Mouse (Mus musculus) neural tube, embryonic 11.5 days (tissue): ENCODE measurements around the gene Cct2. TPM values are rescaled to one million over a fixed set of nuclear protein-coding genes. Genes with fewer than 3 reads are reported as not detected.

Source experiments
- ATAC-seq: fragments of 200-750 bp; cut with Nextera tagmentation; 2 replicates; pipeline ENCODE4 v1.8.0; 2017; ENCODE audit warnings: moderate number of reproducible peaks, mild to moderate bottlenecking, moderate TSS enrichment, moderate library complexity; ENCODE audit not compliant: insufficient read depth, low FRiP score, low TSS enrichment
- DNase-seq: peaks from one replicate; pipeline ENCODE4 v3.0.0-alpha.2; 2015; ENCODE audit warnings: low spot score
- H3K27ac ChIP-seq: fragments of 300-500 bp; sonication (generic); 2 replicates; pipeline ENCODE4 v1.5.1; 2014; ENCODE audit warnings: low read depth, mild to moderate bottlenecking, low read length
- H3K27me3 ChIP-seq: fragments of 300-500 bp; sonication (generic); 2 replicates; pipeline ENCODE4 v1.6.1; 2014; ENCODE audit warnings: mild to moderate bottlenecking, low read length, mixed read lengths; ENCODE audit not compliant: control insufficient read depth, insufficient read depth
- H3K36me3 ChIP-seq: fragments of 300-500 bp; sonication (generic); 2 replicates; pipeline ENCODE4 v1.6.1; 2014; ENCODE audit warnings: mild to moderate bottlenecking, low read length, moderate library complexity, mixed read lengths; ENCODE audit not compliant: control insufficient read depth, insufficient read depth
- H3K4me1 ChIP-seq: fragments of 300-500 bp; sonication (generic); 2 replicates; pipeline ENCODE4 v1.6.1; 2014; ENCODE audit warnings: low read length, mixed read lengths; ENCODE audit not compliant: control insufficient read depth, insufficient read depth
- H3K4me2 ChIP-seq: fragments of 300-500 bp; sonication (generic); 2 replicates; pipeline ENCODE4 v1.6.1; 2014; ENCODE audit warnings: low read depth, mild to moderate bottlenecking, moderate library complexity
- H3K4me3 ChIP-seq: fragments of 300-500 bp; sonication (generic); 2 replicates; pipeline ENCODE4 v1.5.1; 2014; ENCODE audit warnings: low read depth, low read length
- H3K9ac ChIP-seq: fragments of 300-500 bp; sonication (generic); 2 replicates; pipeline ENCODE4 v1.6.1; 2014; ENCODE audit warnings: mild to moderate bottlenecking, low read length
- H3K9me3 ChIP-seq: fragments of 300-500 bp; sonication (generic); 2 replicates; pipeline ENCODE4 v1.6.1; 2016; ENCODE audit warnings: low read length; ENCODE audit not compliant: control insufficient read depth
- WGBS: fragments of 180-500 bp; shearing (Covaris S2); extraction: QIAGEN DNeasy Blood & Tissue Kit; methylation state at CpG from one replicate; pipeline ENCODE4 v1.1.7; 2014; 5-methylcytosine and 5-hydroxymethylcytosine counted together
- polyA plus RNA-seq: library from polyadenylated mRNA; unstranded; fragments of >200 nt; fragmentation: Nextera tagmentation; extraction: Ambion mirVana; gene quantifications from 2 replicates; pipeline ENCODE4 v1.2.1, GENCODE M21; 2014

Gene Cct2
- polyA plus RNA-seq, 1 experiment from 2014 or later, result 353 TPM

DNA sequence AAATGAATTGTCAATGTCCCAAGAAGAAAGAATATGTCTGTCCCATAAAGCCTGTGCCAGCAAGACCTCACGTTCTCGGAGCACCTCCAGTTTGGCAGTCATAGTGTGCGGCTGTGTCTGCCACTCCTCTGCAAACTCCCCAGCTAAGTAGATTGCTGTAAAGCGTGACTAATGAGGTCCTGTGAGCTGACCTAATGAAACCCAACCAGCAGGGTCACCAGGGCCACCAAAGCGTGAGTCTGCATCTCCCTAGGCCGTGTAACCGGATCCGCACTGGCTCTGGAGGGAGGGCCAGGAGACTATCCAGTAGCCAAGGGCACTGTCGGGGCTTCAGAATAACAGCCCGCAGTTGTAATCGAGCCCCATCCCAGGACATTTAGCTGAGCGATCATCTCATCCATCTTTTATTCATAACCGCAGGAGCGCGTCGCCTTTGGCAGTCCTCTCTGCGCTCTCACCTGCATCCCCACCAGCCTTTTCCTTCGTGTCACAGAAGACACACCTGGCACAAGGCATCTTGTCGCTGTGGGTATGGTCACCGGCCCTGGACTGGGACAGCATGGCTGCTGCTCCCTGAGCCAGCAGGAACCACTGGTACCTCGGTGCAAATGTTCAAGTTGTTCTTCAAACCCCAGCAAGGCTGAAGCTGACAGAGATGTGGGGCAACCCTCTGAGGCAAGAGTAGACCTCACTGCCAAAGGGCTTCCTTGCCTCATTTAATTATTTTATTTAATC, 42.4 kb downstream of the Cct2 start:
- 0 out of 2 replicates have a peak, but pooled peaks cover 9% of the 10 kb centered on the region for H3K4me1 ChIP-seq
- H3K9me3 ChIP-seq, result no peaks in the 10 kb centered on the region
- H3K4me3 ChIP-seq, result no peak overlapping the region
- no peak overlapping the region for H3K9ac ChIP-seq
- H3K36me3 ChIP-seq, result no peaks in the 10 kb centered on the region
- DNase-seq, result peak; percentile 58
- H3K4me2 ChIP-seq, result peak overlapping the region; percentile 19; the same call in 1 of the 2 replicates
- no peaks in the 10 kb centered on the region for H3K27me3 ChIP-seq
- H3K27ac ChIP-seq, result no peak overlapping the region
- WGBS, result 22% methylated on average over 21 of the region's 21 CpGs
- ATAC-seq, result peak; percentile 35; the same call in 1 of the 2 replicates

DNA sequence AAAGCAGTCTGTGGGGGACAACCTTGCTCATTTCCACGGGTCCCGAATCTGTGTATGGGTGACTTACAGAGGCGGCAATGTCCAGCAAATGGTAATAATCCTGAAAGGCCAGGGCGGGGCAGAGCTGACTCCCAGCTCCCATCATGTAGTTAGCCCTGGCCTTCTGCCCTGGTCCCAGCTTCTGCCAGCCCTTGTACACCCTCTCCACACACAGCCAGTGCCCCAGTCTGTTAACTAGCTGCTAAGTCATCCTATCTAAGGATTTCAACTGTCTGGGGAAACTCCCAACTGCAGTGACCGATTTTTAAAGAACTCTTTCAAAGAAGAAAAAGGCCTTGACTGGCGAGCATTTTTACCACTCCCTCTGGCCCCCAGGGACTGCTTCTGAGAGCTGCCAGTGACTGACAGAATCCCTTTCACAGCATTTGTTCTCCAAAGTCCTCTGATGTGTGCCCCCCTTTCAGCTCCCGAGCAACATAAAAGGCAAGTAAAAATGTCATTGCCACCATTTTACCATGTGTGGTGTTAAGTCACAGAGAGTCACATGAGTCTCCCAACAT, 45.3 kb downstream of the Cct2 start:
- no peak overlapping the region for H3K4me2 ChIP-seq
- DNase-seq (peak; percentile 9), ATAC-seq (no peak)
- H3K4me1 ChIP-seq, result 0 out of 2 replicates have a peak, but pooled peaks cover 9% of the 10 kb centered on the region
- no peaks in the 10 kb centered on the region for H3K27me3 ChIP-seq
- 52% methylated on average over 7 of the region's 7 CpGs for WGBS
- no peaks in the 10 kb centered on the region for H3K9me3 ChIP-seq
- no peak overlapping the region for H3K27ac ChIP-seq
- H3K4me3 ChIP-seq, result no peak overlapping the region
- H3K36me3 ChIP-seq, result no peaks in the 10 kb centered on the region
- no peak overlapping the region for H3K9ac ChIP-seq

- Histone ChIP-seq H3K36me3 (no peaks in the 10 kb centered on the region), H3K9ac (no peak overlapping the region), H3K4me1 (no peaks in the 10 kb centered on the region), H3K27me3 (no peaks in the 10 kb centered on the region), H3K9me3 (no peaks in the 10 kb centered on the region), H3K27ac (no peak overlapping the region), H3K4me2 (no peak overlapping the region), H3K4me3 (no peak overlapping the region)
- ATAC-seq (no peak), DNase-seq (no peak)
- WGBS, result 89% methylated on average over 5 of the region's 5 CpGs
These were observed 49.0 kb downstream of the Cct2 start for GRCm38 (mm10) chr10:117014565-117014964.

DNA sequence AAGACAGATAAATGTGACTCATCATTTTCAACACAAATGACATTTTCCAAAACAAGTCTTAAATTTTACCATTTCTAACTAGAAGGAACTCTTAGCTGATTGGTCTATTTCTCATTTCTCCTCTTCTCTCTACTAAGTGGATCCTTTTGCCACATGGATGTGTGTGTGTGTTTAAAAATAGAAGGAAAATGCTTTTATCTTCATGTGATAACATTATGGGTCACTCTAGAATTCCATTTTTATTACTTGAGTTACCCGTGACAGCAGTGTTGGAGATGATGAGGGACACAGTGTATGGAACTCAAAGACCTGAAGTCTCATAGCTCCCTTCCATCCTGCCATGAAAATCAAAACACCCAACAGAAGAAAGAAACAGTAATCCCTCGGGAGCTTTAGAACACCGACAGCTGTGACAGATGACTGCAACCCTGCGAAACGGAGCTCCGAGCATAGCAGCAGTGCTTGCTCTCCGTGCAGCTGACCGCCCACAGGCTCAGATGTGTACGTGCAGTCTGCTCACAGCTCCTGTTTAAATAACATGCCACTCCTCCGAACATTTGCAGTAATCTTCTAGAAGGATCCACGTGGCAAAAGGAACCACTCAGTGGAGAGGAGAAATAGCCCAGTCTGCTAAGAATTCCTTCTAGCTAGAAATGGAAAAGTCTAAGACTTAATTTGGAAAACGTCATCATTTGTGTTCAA, 49.8 kb downstream of the Cct2 start:
- Histone ChIP-seq H3K9ac (no peak overlapping the region), H3K36me3 (no peaks in the 10 kb centered on the region), H3K4me2 (no peak overlapping the region), H3K27me3 (no peaks in the 10 kb centered on the region), H3K4me1 (no peaks in the 10 kb centered on the region), H3K27ac (no peak overlapping the region), H3K4me3 (no peak overlapping the region), H3K9me3 (no peaks in the 10 kb centered on the region)
- peak; percentile 83 for ATAC-seq
- peak; percentile 72 for DNase-seq
- WGBS, result 28% methylated on average over 12 of the region's 12 CpGs

- 59% methylated on average over 8 of the region's 8 CpGs for WGBS
- H3K4me3 ChIP-seq, result no peak overlapping the region
- no peaks in the 10 kb centered on the region for H3K4me1 ChIP-seq
- peak; percentile 9 for DNase-seq
- no peak overlapping the region for H3K9ac ChIP-seq
- no peaks in the 10 kb centered on the region for H3K36me3 ChIP-seq
- no peak overlapping the region for H3K27ac ChIP-seq
- H3K4me2 ChIP-seq, result no peak overlapping the region
- H3K9me3 ChIP-seq, result no peaks in the 10 kb centered on the region
- no peak for ATAC-seq
- no peaks in the 10 kb centered on the region for H3K27me3 ChIP-seq
These were observed 52.6 kb downstream of the Cct2 start for GRCm38 (mm10) chr10:117011047-117011446.

- no peak overlapping the region for H3K9ac ChIP-seq
- no peak overlapping the region for H3K4me3 ChIP-seq
- ATAC-seq, result no peak
- DNase-seq, result no peak
- no peaks in the 10 kb centered on the region for H3K27me3 ChIP-seq
- no peaks in the 10 kb centered on the region for H3K36me3 ChIP-seq
- no peak overlapping the region for H3K27ac ChIP-seq
- no peak overlapping the region for H3K4me2 ChIP-seq
- H3K9me3 ChIP-seq, result no peaks in the 10 kb centered on the region
- H3K4me1 ChIP-seq, result no peaks in the 10 kb centered on the region
- WGBS, result 86% methylated on average over 6 of the region's 6 CpGs
These were observed 53.9 kb downstream of the Cct2 start for GRCm38 (mm10) chr10:117009691-117010090.

- no peak for DNase-seq
- Histone ChIP-seq H3K4me1 (no peaks in the 10 kb centered on the region), H3K9me3 (no peaks in the 10 kb centered on the region), H3K36me3 (no peaks in the 10 kb centered on the region), H3K4me2 (no peak overlapping the region), H3K27me3 (no peaks in the 10 kb centered on the region), H3K27ac (no peak overlapping the region), H3K4me3 (no peak overlapping the region), H3K9ac (no peak overlapping the region)
- 72% methylated on average over 12 of the region's 12 CpGs for WGBS
- no peak for ATAC-seq
These were observed 57.7 kb downstream of the Cct2 start for GRCm38 (mm10) chr10:117005707-117006464.

- Histone ChIP-seq H3K9me3 (no peaks in the 10 kb centered on the region), H3K27me3 (no peaks in the 10 kb centered on the region), H3K36me3 (no peaks in the 10 kb centered on the region), H3K4me2 (no peak overlapping the region), H3K4me1 (no peaks in the 10 kb centered on the region), H3K4me3 (no peak overlapping the region), H3K9ac (no peak overlapping the region), H3K27ac (no peak overlapping the region)
- ATAC-seq (no peak), DNase-seq (no peak)
- 71% methylated on average over 5 of the region's 5 CpGs for WGBS
These were observed 58.9 kb downstream of the Cct2 start for GRCm38 (mm10) chr10:117004695-117005094.
